Mouse (Mus musculus): Measurements from ENCODE around the gene Ykt6. TPM values are rescaled to one million over a fixed set of nuclear protein-coding genes. Genes with fewer than 3 reads are reported as not detected.

Ykt6 gene
- polyA plus RNA-seq, 1 experiment = 0.60 TPM

- TF ChIP-seq GATA1 (IDR thresholded peaks at IDR 0.05; ENCODE audit: low read length) = no peak
- TF ChIP-seq TAL1 (IDR thresholded peaks at IDR 0.05; ENCODE audit: low read length) = no peak
- no peaks in the 10 kb centered on the region for H3K9me3 ChIP-seq (ENCODE audit: control insufficient read depth, low read length)
- H3K36me3 ChIP-seq (ENCODE audit: control insufficient read depth) = no peaks in the 10 kb centered on the region
- no peaks in the 10 kb centered on the region for H3K4me1 ChIP-seq (ENCODE audit: control insufficient read depth)
- no peak overlapping the region for H3K4me3 ChIP-seq (replicated peaks)
- H3K27me3 ChIP-seq (ENCODE audit: control insufficient read depth) = no peaks in the 10 kb centered on the region
These were observed 25.1 kb downstream of the Ykt6 start for GRCm38 (mm10) chr11:5980561-5980960.

GRCm38 (mm10) chr11:5981323-5981722 is 25.8 kb downstream of the Ykt6 start:
- TF ChIP-seq GATA1 (IDR thresholded peaks at IDR 0.05; ENCODE audit: low read length) = no peak
- TF ChIP-seq TAL1 (IDR thresholded peaks at IDR 0.05; ENCODE audit: low read length) = no peak
- Histone ChIP-seq H3K27me3 (ENCODE audit: control insufficient read depth) (no peaks in the 10 kb centered on the region), H3K9me3 (ENCODE audit: control insufficient read depth, low read length) (no peaks in the 10 kb centered on the region), H3K36me3 (ENCODE audit: control insufficient read depth) (no peaks in the 10 kb centered on the region), H3K4me3 (replicated peaks) (no peak overlapping the region), H3K4me1 (ENCODE audit: control insufficient read depth) (no peaks in the 10 kb centered on the region)

GRCm38 (mm10) chr11:5983629-5984028 is 28.1 kb downstream of the Ykt6 start:
- Histone ChIP-seq H3K4me3 (replicated peaks) (no peak overlapping the region), H3K27me3 (ENCODE audit: control insufficient read depth) (no peaks in the 10 kb centered on the region), H3K4me1 (ENCODE audit: control insufficient read depth) (no peaks in the 10 kb centered on the region), H3K9me3 (ENCODE audit: control insufficient read depth, low read length) (no peaks in the 10 kb centered on the region), H3K36me3 (ENCODE audit: control insufficient read depth) (no peaks in the 10 kb centered on the region)
- no peak for TF ChIP-seq GATA1 (IDR thresholded peaks at IDR 0.05; ENCODE audit: low read length)
- TF ChIP-seq TAL1 (IDR thresholded peaks at IDR 0.05; ENCODE audit: low read length) = no peak

GRCm38 (mm10) chr11:5988126-5988525 is 32.6 kb downstream of the Ykt6 start:
- no peak for TF ChIP-seq TAL1 (IDR thresholded peaks at IDR 0.05; ENCODE audit: low read length)
- TF ChIP-seq GATA1 (IDR thresholded peaks at IDR 0.05; ENCODE audit: low read length) = no peak
- H3K4me3 ChIP-seq (replicated peaks) = no peak overlapping the region
- no peaks in the 10 kb centered on the region for H3K27me3 ChIP-seq (ENCODE audit: control insufficient read depth)
- no peaks in the 10 kb centered on the region for H3K4me1 ChIP-seq (ENCODE audit: control insufficient read depth)
- no peaks in the 10 kb centered on the region for H3K36me3 ChIP-seq (ENCODE audit: control insufficient read depth)
- no peaks in the 10 kb centered on the region for H3K9me3 ChIP-seq (ENCODE audit: control insufficient read depth, low read length)

GRCm38 (mm10) chr11:5989954-5990593 is 34.6 kb downstream of the Ykt6 start:
- H3K27me3 ChIP-seq (ENCODE audit: control insufficient read depth) = no peaks in the 10 kb centered on the region
- H3K9me3 ChIP-seq (ENCODE audit: control insufficient read depth, low read length) = no peaks in the 10 kb centered on the region
- H3K36me3 ChIP-seq (ENCODE audit: control insufficient read depth) = no peaks in the 10 kb centered on the region
- H3K4me3 ChIP-seq (replicated peaks) = no peak overlapping the region
- no peaks in the 10 kb centered on the region for H3K4me1 ChIP-seq (ENCODE audit: control insufficient read depth)
- TF ChIP-seq TAL1 (IDR thresholded peaks at IDR 0.05; ENCODE audit: low read length) (no peak), GATA1 (IDR thresholded peaks at IDR 0.05; ENCODE audit: low read length) (no peak)

GRCm38 (mm10) chr11:5990910-5991309 is 35.4 kb downstream of the Ykt6 start:
- H3K27me3 ChIP-seq (ENCODE audit: control insufficient read depth) = no peaks in the 10 kb centered on the region
- TF ChIP-seq GATA1 (IDR thresholded peaks at IDR 0.05; ENCODE audit: low read length) (no peak), TAL1 (IDR thresholded peaks at IDR 0.05; ENCODE audit: low read length) (no peak)
- no peaks in the 10 kb centered on the region for H3K4me1 ChIP-seq (ENCODE audit: control insufficient read depth)

GRCm38 (mm10) chr11:5994212-5994611 is 38.7 kb downstream of the Ykt6 start:
- Histone ChIP-seq H3K9me3 (ENCODE audit: control insufficient read depth, low read length) (no peaks in the 10 kb centered on the region; the same call in 1 of the 2 replicates), H3K4me1 (ENCODE audit: control insufficient read depth) (no peaks in the 10 kb centered on the region), H3K36me3 (ENCODE audit: control insufficient read depth) (no peaks in the 10 kb centered on the region), H3K27me3 (ENCODE audit: control insufficient read depth) (no peaks in the 10 kb centered on the region; the same call in 1 of the 2 replicates), H3K4me3 (replicated peaks) (no peak overlapping the region)
- TF ChIP-seq GATA1 (IDR thresholded peaks at IDR 0.05; ENCODE audit: low read length) = no peak
- no peak for TF ChIP-seq TAL1 (IDR thresholded peaks at IDR 0.05; ENCODE audit: low read length)

More at GRCm38 (mm10) chr11:5990910-5991309, 35.4 kb downstream of the Ykt6 start:
- Histone ChIP-seq H3K9me3 (ENCODE audit: control insufficient read depth, low read length) (no peaks in the 10 kb centered on the region), H3K36me3 (ENCODE audit: control insufficient read depth) (no peaks in the 10 kb centered on the region), H3K4me3 (replicated peaks) (no peak overlapping the region)

- Histone ChIP-seq H3K27me3 (ENCODE audit: control insufficient read depth) (no peaks in the 10 kb centered on the region; the same call in 1 of the 2 replicates), H3K4me1 (ENCODE audit: control insufficient read depth) (no peaks in the 10 kb centered on the region), H3K36me3 (ENCODE audit: control insufficient read depth) (no peaks in the 10 kb centered on the region), H3K4me3 (replicated peaks) (no peak overlapping the region), H3K9me3 (ENCODE audit: control insufficient read depth, low read length) (no peaks in the 10 kb centered on the region; the same call in 1 of the 2 replicates)
- no peak for TF ChIP-seq GATA1 (IDR thresholded peaks at IDR 0.05; ENCODE audit: low read length)
- no peak for TF ChIP-seq TAL1 (IDR thresholded peaks at IDR 0.05; ENCODE audit: low read length)
These were observed 39.4 kb downstream of the Ykt6 start for GRCm38 (mm10) chr11:5994880-5995279.

GRCm38 (mm10) chr11:5995989-5996388 is 40.5 kb downstream of the Ykt6 start:
- H3K27me3 ChIP-seq (ENCODE audit: control insufficient read depth) = no peaks in the 10 kb centered on the region; the same call in 1 of the 2 replicates
- H3K4me1 ChIP-seq (ENCODE audit: control insufficient read depth) = no peaks in the 10 kb centered on the region
- H3K4me3 ChIP-seq (replicated peaks) = no peak overlapping the region
- TF ChIP-seq TAL1 (IDR thresholded peaks at IDR 0.05; ENCODE audit: low read length) = no peak
- no peak for TF ChIP-seq GATA1 (IDR thresholded peaks at IDR 0.05; ENCODE audit: low read length)
- H3K9me3 ChIP-seq (ENCODE audit: control insufficient read depth, low read length) = no peaks in the 10 kb centered on the region; the same call in 1 of the 2 replicates
- H3K36me3 ChIP-seq (ENCODE audit: control insufficient read depth) = no peaks in the 10 kb centered on the region
